Mouse (Mus musculus) activated CD4-positive, CD25-positive, alpha-beta regulatory T cell (primary cell): ENCODE measurements around the gene Smoc2. TPM values are rescaled to one million over a fixed set of nuclear protein-coding genes. Genes with fewer than 3 reads are reported as not detected.

Source experiments
- polyA plus RNA-seq, 2 experiments: library from polyadenylated mRNA; unstranded; fragments of 100-300 nt; shearing (Covaris generic); gene quantifications; one replicate each; pipeline ENCODE4 v1.2.1; 2017

The Smoc2 gene
- polyA plus RNA-seq = 1 to 10 TPM in 1 of 2 experiments, not detected in 1; 1.4 TPM

GRCm38 (mm10) chr17:14279177-14279965 is at the start of gene Smoc2:
Smoc2 (plus strand) TSS chr17:14279506.

Other genes with a start within 250 kb of the Smoc2 start
- gene Gm7358, start 220.0 kb upstream of the Smoc2 start, polyA plus RNA-seq = not detected
- gene Dact2, start 75.2 kb upstream of the Smoc2 start, polyA plus RNA-seq = under 1 TPM; 0.09 to 0.19 TPM